Mouse (Mus musculus) heart, postnatal 14 days (tissue): ENCODE measurements around the gene D130043K22Rik. TPM values are rescaled to one million over a fixed set of nuclear protein-coding genes. Genes with fewer than 3 reads are reported as not detected.
A peak's percentile ranks its signal among the peaks of the same experiment; 100 is the strongest.

Experiments
- DNase-seq, 2 experiments: peaks; one replicate each; pipeline ENCODE4 v3.0.0; 2021 to 2022
- intact Hi-C: fragments of 180-260 bp; cut with DNase I; formaldehyde crosslinking; loops from one replicate; pipeline ENCODE4 v1.15.1; 2025
- total RNA-seq, 2 experiments: library from RNA; stranded (reverse); gene quantifications; 2 replicates each; pipeline ENCODE4 v1.2.3; 2021

D130043K22Rik gene
- total RNA-seq, 2 experiments from 2014 or later: not detected

DNA sequence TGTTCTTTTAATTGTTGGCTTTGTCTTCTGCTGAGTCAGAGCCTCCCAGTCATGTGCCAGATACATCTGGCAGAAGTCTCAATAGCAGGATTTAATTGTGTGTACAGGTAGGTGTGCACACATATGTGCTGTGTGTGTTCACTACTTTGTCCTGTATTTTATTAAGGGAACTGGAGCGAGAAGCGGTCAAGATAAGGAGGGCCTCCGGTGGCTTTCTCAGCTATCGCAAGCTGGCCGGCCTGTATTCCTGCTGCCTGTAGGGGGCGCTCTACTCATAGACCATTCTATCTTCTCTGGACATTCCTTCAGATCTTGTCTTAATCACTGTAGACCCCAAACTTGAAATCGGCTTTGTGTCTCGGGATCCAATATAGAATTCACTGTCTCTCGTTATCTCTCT lies 93.7 kb downstream of the D130043K22Rik start:
- DNase-seq: peak; percentile 74 to 85
- intact Hi-C loops: loop anchor here (2.0 kb wide), 1 partner anchor 50 kb away; no protein-coding TSS in a partner anchor

DNA sequence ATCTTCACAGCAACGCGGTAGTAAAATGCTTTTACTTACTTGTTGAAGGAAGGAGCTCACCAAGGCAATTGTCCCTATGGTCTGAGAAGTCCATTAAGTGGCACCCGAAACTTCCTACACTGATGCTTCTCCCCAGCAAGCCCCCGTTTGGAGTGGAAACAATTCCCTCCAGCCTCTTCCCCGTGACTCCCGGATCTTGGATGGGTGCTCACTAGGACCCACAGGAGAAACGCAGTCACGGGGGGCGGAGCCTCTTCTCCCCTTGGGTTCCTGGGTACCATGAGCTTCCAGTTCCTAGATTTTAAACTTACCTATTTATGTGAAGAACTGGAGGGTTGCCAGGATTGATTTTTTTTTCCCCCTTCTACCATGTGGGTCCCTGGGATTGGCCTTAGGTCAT lies 94.5 kb downstream of the D130043K22Rik start:
- intact Hi-C loops: loop anchor here (2.0 kb wide), 1 partner anchor 49 kb away; no protein-coding TSS in a partner anchor
- DNase-seq: no peak

- no peak for DNase-seq
- intact Hi-C loops: no loop called here
Measured at GRCm38 (mm10) chr13:24942512-24943282, 97.8 kb downstream of the D130043K22Rik start, which contains the start of gene Gpld1. Gene Gpld1 (plus strand): TSS chr13:24943152.

- no peak for DNase-seq
- intact Hi-C loops: no loop called here
Measured at GRCm38 (mm10) chr13:24943303-24943702, 98.4 kb downstream of the D130043K22Rik start.

GRCm38 (mm10) chr13:24945567-24945966 lies 100.6 kb downstream of the D130043K22Rik start:
- intact Hi-C loops: no loop called here
- peak in 1 of 2 experiments; percentile 11 for DNase-seq

DNA sequence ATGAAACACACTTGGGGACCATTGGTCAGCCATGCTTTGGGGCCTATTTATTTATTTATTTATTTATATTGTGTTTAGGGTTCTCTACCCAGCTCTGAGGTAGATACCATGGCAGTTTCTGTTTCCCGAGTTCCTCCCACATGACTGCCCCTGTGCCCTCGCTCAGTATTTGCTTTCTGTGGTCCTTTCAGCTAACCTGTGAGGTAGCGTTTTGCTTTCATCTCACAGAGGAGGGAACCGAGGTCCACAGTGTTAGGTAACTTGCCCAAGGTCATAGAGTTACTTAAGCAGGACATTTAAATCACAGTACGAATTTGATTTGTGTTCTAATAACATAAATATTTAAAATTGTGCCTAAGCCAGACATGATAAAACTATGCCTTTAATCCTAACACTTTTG lies 102.2 kb downstream of the D130043K22Rik start:
- DNase-seq: no peak
- intact Hi-C loops: no loop called here

- no peak for DNase-seq
- intact Hi-C loops: no loop called here
Measured at GRCm38 (mm10) chr13:24948870-24949269, 103.9 kb downstream of the D130043K22Rik start.

Other genes starting within 250 kb of the D130043K22Rik start
- not detected for gene Armh2, start 103.9 kb upstream of the D130043K22Rik start, total RNA-seq
- 10 to 100 TPM; 32.6 to 34.4 TPM for gene Gmnn, start 83.2 kb upstream of the D130043K22Rik start, total RNA-seq
- 100 to 1,000 TPM; 138 to 142 TPM for gene BC005537, start 43.5 kb upstream of the D130043K22Rik start, total RNA-seq
- 100 to 1,000 TPM; 322 to 329 TPM for gene Acot13, start 13.6 kb upstream of the D130043K22Rik start, total RNA-seq
- gene Tdp2, start 13.5 kb upstream of the D130043K22Rik start, total RNA-seq: 10 to 100 TPM; 15.2 TPM
- gene Aldh5a1, start 92.5 kb downstream of the D130043K22Rik start, total RNA-seq: 10 to 100 TPM; 18.2 to 20.5 TPM
- gene Gpld1, start 98.0 kb downstream of the D130043K22Rik start, total RNA-seq: 1 to 10 TPM; 1.2 to 1.5 TPM
- 10 to 100 TPM; 42.3 to 51.0 TPM for gene Mrs2, start 175.2 kb downstream of the D130043K22Rik start, total RNA-seq
- gene Dcdc2a, start 210.9 kb downstream of the D130043K22Rik start, total RNA-seq: under 1 TPM in 1 of 2 experiments, not detected in 1; 0.26 TPM